Comparison of ENCODE assay signal across 19 mouse cellular contexts in genomic region chr16:84603465-84604205, GRCm38 (mm10).
DNase-seq lines count a peak whose midpoint lies in the region; ATAC-seq and TF ChIP-seq lines count a peak whose summit lies in the region.
"Had no signal": no experiment of that assay in that cellular context is flagged by ENCODE, and none has a peak within 500 bp of the region (broad histone marks: within the 10 kb centered on the region; RNA-seq: fewer than 3 reads in every experiment).

No protein-coding gene starts in this region.

- WGBS in limb, embryonic 10.5 days: 94% methylated on average over 1 of the region's 1 CpGs

- dilution Hi-C loops in CH12.LX (cut with MboI; ENCODE audit: extremely low pct_ligation_motif_present, extremely low pct_unique_long_range_greater_than_20kb, low sequenced_read_pairs): no loop called here

- H3K4me2 ChIP-seq in CH12.LX (ENCODE audit: insufficient read depth, low read depth, poor library complexity, severe bottlenecking): peak overlapping the region; percentile 77
- H3K4me2 ChIP-seq: embryonic facial prominence, embryonic 12.5 days; forebrain, embryonic 13.5 days; forebrain, embryonic 15.5 days had no signal

- no peaks in the 10 kb centered on the region for H3K27me3 ChIP-seq in CH12.LX (replicated peaks)
- no peaks in the 10 kb centered on the region for H3K27me3 ChIP-seq in limb, embryonic 10.5 days (ENCODE audit: low read depth, poor library complexity, severe bottlenecking)
- H3K27me3 ChIP-seq: embryonic facial prominence, embryonic 12.5 days; forebrain, embryonic 13.5 days; forebrain, embryonic 15.5 days had no signal

- H3K9me3 ChIP-seq in CH12.LX (replicated peaks; ENCODE audit: low read length): peaks cover 3% of the 10 kb centered on the region
- H3K9me3 ChIP-seq in limb, embryonic 10.5 days (replicated peaks): no peaks in the 10 kb centered on the region
- H3K9me3 ChIP-seq: embryonic facial prominence, embryonic 10.5 days; embryonic facial prominence, embryonic 12.5 days; forebrain, embryonic 13.5 days; forebrain, embryonic 15.5 days had no signal

- DNase-seq in CH12.LX (ENCODE audit: extremely low read depth): peak; percentile 51
- no peak for DNase-seq in limb, embryonic 10.5 days (ENCODE audit: low spot score)
- DNase-seq in kidney, adult 11 months: no peak
- DNase-seq in right cerebral cortex, postnatal 14 days: no peak
- DNase-seq: adrenal gland, adult 2 months; adrenal gland, postnatal 10 days; adrenal gland, postnatal 36 days; B cell, adult 2 months; cerebellum, adult 11-12 months; cerebellum, adult 2 months; cerebellum, adult 9-10 months; cerebellum, postnatal 36 days; forebrain, postnatal 0 days had no signal

- TF ChIP-seq CTCF in CH12.LX (conservative IDR thresholded peaks at IDR 0.05 in 1 of 2, IDR thresholded peaks at IDR 0.05 in 1 of 2; ENCODE audit: low read depth in 2 of 2, low read length in 2 of 2): no peak

- TF ChIP-seq POLR2A in CH12.LX (IDR thresholded peaks at IDR 0.05; ENCODE audit: low read depth, low read length): no peak

- TF ChIP-seq EP300 in CH12.LX (IDR thresholded peaks at IDR 0.05; ENCODE audit: low read length): peak; percentile 72; the same call in 1 of the 2 replicates

- in situ Hi-C loops in CH12.LX (cut with MboI; ENCODE audit: low pct_ligation_motif_present, low pct_unique_long_range_greater_than_20kb, low sequenced_read_pairs): no loop called here

- peak; percentile 80 for ATAC-seq in granulocyte monocyte progenitor cell, adult 5-6 weeks (replicated peaks; ENCODE audit: poor library complexity, severe bottlenecking)
- peak; percentile 85 for ATAC-seq in megakaryocyte progenitor cell, adult 5-6 weeks (replicated peaks; ENCODE audit: poor library complexity)
- ATAC-seq: forebrain, embryonic 13.5 days; forebrain, embryonic 15.5 days; forebrain, postnatal 0 days had no signal

- H3K4me3 ChIP-seq in CH12.LX (replicated peaks in 1 of 3; ENCODE audit: low read depth in 2 of 3, low read length in 2 of 3, poor library complexity in 1 of 3): peak overlapping the region in 2 of 3 experiments; percentile 30 to 48
- H3K4me3 ChIP-seq in limb, embryonic 10.5 days: no peak overlapping the region
- H3K4me3 ChIP-seq: embryonic facial prominence, embryonic 10.5 days; embryonic facial prominence, embryonic 12.5 days; forebrain, embryonic 13.5 days; forebrain, embryonic 15.5 days had no signal

- no peak for TF ChIP-seq RAD21 in CH12.LX (IDR thresholded peaks at IDR 0.05; ENCODE audit: low read depth, low read length)

- H3K4me1 ChIP-seq in CH12.LX (ENCODE audit: control insufficient read depth in 1 of 2, insufficient read depth in 2 of 2): peaks cover 34 to 61% of the 10 kb centered on the region in 2 experiments
- no peaks in the 10 kb centered on the region for H3K4me1 ChIP-seq in limb, embryonic 10.5 days
- H3K4me1 ChIP-seq: embryonic facial prominence, embryonic 10.5 days; embryonic facial prominence, embryonic 12.5 days; forebrain, embryonic 13.5 days; forebrain, embryonic 15.5 days had no signal

- peak overlapping the region; percentile 100; the same call in 1 of the 2 replicates for H3K9ac ChIP-seq in CH12.LX (ENCODE audit: insufficient read depth, low read depth)
- H3K9ac ChIP-seq: embryonic facial prominence, embryonic 12.5 days; forebrain, embryonic 13.5 days; forebrain, embryonic 15.5 days; forebrain, postnatal 0 days had no signal

- peak overlapping the region; percentile 95 for H3K27ac ChIP-seq in CH12.LX (ENCODE audit: insufficient read depth, low read depth)
- H3K27ac ChIP-seq in limb, embryonic 10.5 days: no peak overlapping the region
- H3K27ac ChIP-seq: embryonic facial prominence, embryonic 10.5 days; embryonic facial prominence, embryonic 12.5 days; forebrain, embryonic 13.5 days; forebrain, embryonic 15.5 days had no signal

- H3K79me2 ChIP-seq in CH12.LX (replicated peaks; ENCODE audit: control insufficient read depth, extremely low read depth, insufficient read depth, poor library complexity, severe bottlenecking): peaks cover 6% of the 10 kb centered on the region

- peaks cover 0 to 4% of the 10 kb centered on the region in 2 experiments for H3K36me3 ChIP-seq in CH12.LX (replicated peaks in 1 of 2; ENCODE audit: control insufficient read depth in 1 of 2, insufficient read depth in 1 of 2, low read length in 1 of 2)
- H3K36me3 ChIP-seq in limb, embryonic 10.5 days: no peaks in the 10 kb centered on the region
- H3K36me3 ChIP-seq: embryonic facial prominence, embryonic 10.5 days; embryonic facial prominence, embryonic 12.5 days; forebrain, embryonic 15.5 days had no signal

TF ChIP-seq in CH12.LX, 34 proteins besides CTCF, POLR2A, EP300 and RAD21:
- TF ChIP-seq IRF4 (IDR thresholded peaks at IDR 0.05; ENCODE audit: low read depth, low read length) (peak; percentile 70), MEF2A (IDR thresholded peaks at IDR 0.05; ENCODE audit: borderline replicate concordance, low read depth, low read length) (peak; percentile 60; the same call in 1 of the 2 replicates), MXI1 (IDR thresholded peaks at IDR 0.05; ENCODE audit: low read depth, low read length) (no peak), ZMIZ1 (IDR thresholded peaks at IDR 0.05; ENCODE audit: low read depth, low read length) (peak; percentile 72), MAX (IDR thresholded peaks at IDR 0.05; ENCODE audit: low read length) (peak; percentile 81), CHD2 (IDR thresholded peaks at IDR 0.05; ENCODE audit: low read length) (peak; percentile 30; the same call in 1 of the 2 replicates), SIN3A (IDR thresholded peaks at IDR 0.05; ENCODE audit: low read length) (peak; percentile 70; the same call in 1 of the 2 replicates), TCF12 (IDR thresholded peaks at IDR 0.05; ENCODE audit: low read depth, low read length) (peak; percentile 41; the same call in 1 of the 2 replicates), PAX5 (IDR thresholded peaks at IDR 0.05; ENCODE audit: low read length) (no peak), NRF1 (IDR thresholded peaks at IDR 0.05; ENCODE audit: low read depth, low read length) (no peak), ELF1 (IDR thresholded peaks at IDR 0.05; ENCODE audit: low read depth, low read length) (no peak), ZKSCAN1 (IDR thresholded peaks at IDR 0.05; ENCODE audit: borderline replicate concordance, low read depth, low read length) (no peak), USF1 (IDR thresholded peaks at IDR 0.05; ENCODE audit: low read depth, low read length) (no peak), CHD1 (IDR thresholded peaks at IDR 0.05; ENCODE audit: low read depth, low read length) (no peak), POLR2AphosphoS2 (IDR thresholded peaks at IDR 0.05; ENCODE audit: low read depth, low read length) (peak; percentile 55; the same call in 1 of the 2 replicates), SMC3 (IDR thresholded peaks at IDR 0.05; ENCODE audit: low read depth, low read length) (0 out of 2 replicates have a peak, but pooled peaks have one; percentile 10), KAT2A (IDR thresholded peaks at IDR 0.05; ENCODE audit: insufficient replicate concordance, low read length) (no peak), HCFC1 (IDR thresholded peaks at IDR 0.05; ENCODE audit: low read depth, low read length) (peak; percentile 40; the same call in 1 of the 2 replicates), MAFK (IDR thresholded peaks at IDR 0.05; ENCODE audit: insufficient replicate concordance, low read length) (peak; percentile 43; the same call in 1 of the 2 replicates), UBTF (IDR thresholded peaks at IDR 0.05; ENCODE audit: low read depth, low read length) (no peak), RCOR1 (conservative IDR thresholded peaks at IDR 0.05; ENCODE audit: low read depth, low read length) (0 out of 2 replicates have a peak, but pooled peaks have one; percentile 50), USF2 (conservative IDR thresholded peaks at IDR 0.05; ENCODE audit: low read depth, low read length) (no peak), E2F4 (IDR thresholded peaks at IDR 0.05; ENCODE audit: insufficient replicate concordance, low read depth, low read length) (0 out of 2 replicates have a peak, but pooled peaks have one; percentile 60), JUND (conservative IDR thresholded peaks at IDR 0.05; ENCODE audit: low read depth, low read length) (peak; percentile 83), BHLHE40 (IDR thresholded peaks at IDR 0.05; ENCODE audit: low read depth, low read length) (no peak; the same call in 1 of the 2 replicates), GABPA (IDR thresholded peaks at IDR 0.05; ENCODE audit: insufficient replicate concordance, low read depth, low read length) (no peak), NELFE (IDR thresholded peaks at IDR 0.05; ENCODE audit: low read depth, low read length) (no peak), ZC3H11A (IDR thresholded peaks at IDR 0.05; ENCODE audit: low read depth, low read length) (no peak), MAZ (IDR thresholded peaks at IDR 0.05; ENCODE audit: low read depth, low read length) (peak; percentile 52; the same call in 1 of the 2 replicates), TBP (conservative IDR thresholded peaks at IDR 0.05; ENCODE audit: low read depth, low read length) (peak; percentile 44; the same call in 1 of the 2 replicates), MYC (IDR thresholded peaks at IDR 0.05; ENCODE audit: low read depth, low read length) (peak; percentile 81), JUN (IDR thresholded peaks at IDR 0.05; ENCODE audit: insufficient read depth, low read depth, low read length) (peak; percentile 47; the same call in 1 of the 2 replicates), ZNF384 (IDR thresholded peaks at IDR 0.05; ENCODE audit: low read depth, low read length) (0 out of 2 replicates have a peak, but pooled peaks have one; percentile 29), ETS1 (conservative IDR thresholded peaks at IDR 0.05; ENCODE audit: low read depth, low read length) (peak; percentile 74)
